Mouse (Mus musculus): Measurements from ENCODE around the gene Cadm4. TPM values are rescaled to one million over a fixed set of nuclear protein-coding genes. Genes with fewer than 3 reads are reported as not detected.

The Cadm4 gene
- total RNA-seq (2021): 10 to 100 TPM; 18.6 to 22.7 TPM

DNA sequence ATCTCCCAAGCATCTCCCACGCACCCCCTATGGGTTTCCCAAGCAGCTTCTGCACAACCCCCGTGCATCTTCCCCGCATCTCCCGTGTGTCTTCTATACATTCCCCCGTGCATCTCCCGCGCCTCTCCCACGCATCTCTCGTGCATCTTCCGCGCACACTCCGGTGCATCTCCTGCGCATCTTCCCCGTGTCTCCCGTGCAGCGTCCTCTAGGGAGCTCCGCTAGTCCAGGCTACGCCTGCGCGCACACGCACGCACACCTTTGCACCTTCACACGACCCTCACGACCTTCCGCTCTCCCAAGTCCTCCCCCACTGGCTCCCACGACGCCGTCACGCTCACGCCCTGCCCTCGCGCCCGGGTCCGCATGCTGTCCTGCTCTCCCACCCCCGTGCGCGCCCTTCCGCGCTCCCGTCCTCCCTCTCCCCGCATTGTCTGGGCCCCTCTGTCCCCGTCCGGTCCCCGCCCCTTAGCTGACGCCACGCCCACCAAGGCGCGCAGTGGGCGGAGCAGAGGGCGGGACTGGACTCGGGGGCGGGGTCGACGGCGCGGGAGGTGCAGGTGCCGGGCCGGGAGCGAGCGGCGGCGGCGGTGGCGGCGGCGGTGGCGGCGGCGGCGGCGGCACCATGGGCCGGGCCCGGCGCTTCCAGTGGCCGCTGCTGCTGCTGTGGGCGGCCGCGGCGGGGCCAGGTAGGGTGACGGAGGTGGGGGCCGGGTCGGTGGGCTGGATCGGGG, at the start of gene Cadm4:
Gene Cadm4 (plus strand): TSS at position 550 of the 734 bp plus-strand sequence.
- peak; percentile 84 to 87 for DNase-seq
- intact Hi-C loops (cut with DNase I): no loop called here

- DNase-seq: no peak
- intact Hi-C loops (cut with DNase I): no loop called here
Measured at GRCm38 (mm10) chr7:24435305-24435704, 46.5 kb upstream of the Cadm4 start.

DNA sequence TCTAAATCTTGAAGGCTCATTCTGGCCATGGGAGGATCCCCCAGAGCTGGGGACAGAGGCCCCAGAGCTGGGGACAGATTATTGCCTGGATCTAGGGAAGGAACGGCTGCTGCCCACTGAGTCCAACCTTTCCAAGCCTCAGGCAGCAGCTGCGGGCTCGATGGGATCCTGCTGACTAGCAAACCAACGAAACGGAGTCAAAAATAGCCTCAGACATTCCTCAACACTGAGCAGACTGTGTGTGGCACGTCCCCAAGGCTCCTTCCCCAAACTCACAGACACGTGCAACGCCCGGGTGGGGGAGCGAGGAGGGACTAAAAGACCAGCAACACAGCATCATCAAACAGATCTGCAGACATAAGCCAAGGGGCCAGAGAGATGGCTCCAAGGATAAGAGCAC, 43.8 kb upstream of the Cadm4 start:
- intact Hi-C loops (cut with DNase I): no loop called here
- peak; percentile 49 to 64 for DNase-seq

DNA sequence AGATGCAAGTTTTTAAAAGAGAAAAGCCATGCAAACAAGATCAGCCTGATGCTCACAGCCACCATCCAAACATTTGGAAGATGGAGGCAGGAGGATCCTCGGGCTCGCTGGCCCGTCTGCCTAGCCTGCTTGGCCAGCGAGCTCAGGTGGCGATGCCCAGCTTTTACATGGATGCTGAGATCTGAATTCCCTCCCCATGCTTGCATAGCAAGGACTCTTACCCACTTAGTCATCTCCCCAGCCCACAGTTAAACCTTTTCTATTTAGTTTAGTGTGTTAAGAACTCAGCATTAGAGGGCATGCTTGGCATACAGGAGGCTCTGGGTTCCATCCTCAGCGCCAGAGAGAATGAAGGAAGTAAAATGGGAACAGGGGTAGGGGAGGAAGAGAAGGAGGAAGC, 42.6 kb upstream of the Cadm4 start:
- intact Hi-C loops (cut with DNase I): no loop called here
- DNase-seq: no peak

- intact Hi-C loops (cut with DNase I): loop anchor here (2.0 kb wide), 1 partner anchor 33 kb away; no protein-coding TSS in a partner anchor
Measured at GRCm38 (mm10) chr7:24439891-24440290, 41.9 kb upstream of the Cadm4 start.

GRCm38 (mm10) chr7:24441785-24442184, 40.0 kb upstream of the Cadm4 start:
- intact Hi-C loops (cut with DNase I): loop anchor here (2.0 kb wide), 1 partner anchor 31 kb away; no protein-coding TSS in a partner anchor
- DNase-seq: peak; percentile 70 to 79

More at GRCm38 (mm10) chr7:24439891-24440290, 41.9 kb upstream of the Cadm4 start:
- no peak for DNase-seq

DNA sequence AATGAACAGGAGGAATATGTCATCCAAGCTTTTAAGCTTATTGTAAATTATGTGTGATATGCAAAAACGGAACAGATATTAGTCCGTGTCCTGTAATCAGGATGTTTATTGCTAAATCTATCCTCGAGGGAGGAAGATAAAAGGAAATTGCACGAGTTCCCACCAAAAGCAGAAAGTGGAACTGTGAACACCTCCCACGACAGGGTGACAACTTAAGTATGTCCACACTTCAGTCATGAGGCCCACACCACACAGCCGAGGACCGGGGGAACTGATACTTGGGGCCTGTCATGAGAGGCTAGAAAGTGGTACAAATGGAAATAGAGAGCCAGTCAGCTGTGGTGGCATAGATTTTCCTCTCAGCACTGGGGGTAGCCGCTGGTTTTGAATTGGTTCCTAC, 39.5 kb upstream of the Cadm4 start:
- intact Hi-C loops (cut with DNase I): no loop called here
- DNase-seq: no peak

DNA sequence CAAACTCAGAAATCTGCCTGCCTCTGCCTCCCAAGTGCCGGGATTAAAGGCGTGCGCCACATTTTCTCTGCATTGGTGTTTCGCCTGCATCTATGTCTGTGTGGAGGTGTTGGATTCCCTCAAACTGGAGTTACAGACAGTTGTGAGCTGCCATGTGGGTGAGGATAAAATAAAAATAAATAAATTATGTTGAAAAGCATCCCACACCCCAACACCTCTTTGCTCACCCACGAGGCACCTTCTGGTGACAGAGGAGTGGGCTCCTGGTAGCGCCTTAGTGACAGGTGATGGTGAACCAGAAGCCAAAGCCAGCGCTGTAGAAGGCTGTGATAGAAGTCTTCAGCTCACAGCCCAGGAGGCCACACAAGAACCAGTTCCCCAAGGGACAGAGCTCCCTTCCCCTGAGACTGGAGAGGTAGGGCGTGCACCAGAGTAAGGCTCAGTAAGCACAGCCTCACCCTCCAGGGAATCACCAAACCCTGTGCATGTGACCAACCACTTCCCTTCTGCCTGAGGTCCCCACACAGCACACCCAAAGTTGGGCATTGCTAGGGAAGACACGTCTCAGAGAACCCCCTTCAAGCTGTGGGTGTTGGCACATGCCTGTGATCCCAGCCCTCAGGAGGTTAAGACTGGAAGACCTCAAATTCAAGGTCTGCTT, 36.4 kb upstream of the Cadm4 start:
- intact Hi-C loops (cut with DNase I): no loop called here

GRCm38 (mm10) chr7:24446697-24447340, 35.0 kb upstream of the Cadm4 start:
- intact Hi-C loops (cut with DNase I): no loop called here
- no peak for DNase-seq

More for the DNA sequence above, 36.4 kb upstream of the Cadm4 start:
- no peak for DNase-seq

DNA sequence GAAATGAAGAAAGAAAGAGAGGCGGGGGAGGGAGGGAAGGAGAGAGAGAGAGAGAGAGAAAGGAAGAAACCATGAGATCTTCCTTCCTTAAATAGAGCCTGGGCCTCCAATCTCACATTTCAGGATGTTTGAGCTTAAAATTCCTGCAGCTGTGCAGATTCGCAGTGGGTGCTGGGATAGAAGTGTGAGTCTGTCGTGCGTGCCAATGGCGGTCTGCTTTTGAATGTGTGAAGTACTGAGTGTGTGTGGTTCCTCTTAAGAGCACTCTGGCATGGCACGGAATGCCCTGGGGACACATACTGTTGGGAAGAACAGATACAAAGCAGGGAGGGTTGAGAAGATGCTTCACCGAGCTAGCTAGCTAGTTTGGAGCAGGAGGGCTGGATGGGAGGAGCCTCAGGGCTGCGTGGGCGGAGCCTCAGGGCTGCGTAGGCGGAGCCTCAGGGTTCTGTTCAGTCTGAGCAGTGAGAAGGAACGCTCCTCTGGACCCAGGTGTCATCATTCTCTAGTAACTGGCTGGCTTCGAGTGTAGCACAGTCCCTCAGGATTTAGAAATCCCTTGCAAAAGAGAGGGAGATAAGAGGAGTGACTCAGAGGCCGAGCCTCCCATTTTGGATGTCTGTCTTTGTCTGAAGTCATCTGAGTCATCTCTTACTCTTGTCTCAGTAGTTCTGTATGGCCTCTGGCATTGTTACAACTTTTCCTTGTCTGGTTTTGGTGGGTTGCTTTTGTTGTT, 32.9 kb upstream of the Cadm4 start:
- intact Hi-C loops (cut with DNase I): no loop called here

GRCm38 (mm10) chr7:24450585-24451017, 31.2 kb upstream of the Cadm4 start:
- DNase-seq: no peak
- intact Hi-C loops (cut with DNase I): no loop called here

More for the DNA sequence above, 32.9 kb upstream of the Cadm4 start:
- no peak for DNase-seq

DNA sequence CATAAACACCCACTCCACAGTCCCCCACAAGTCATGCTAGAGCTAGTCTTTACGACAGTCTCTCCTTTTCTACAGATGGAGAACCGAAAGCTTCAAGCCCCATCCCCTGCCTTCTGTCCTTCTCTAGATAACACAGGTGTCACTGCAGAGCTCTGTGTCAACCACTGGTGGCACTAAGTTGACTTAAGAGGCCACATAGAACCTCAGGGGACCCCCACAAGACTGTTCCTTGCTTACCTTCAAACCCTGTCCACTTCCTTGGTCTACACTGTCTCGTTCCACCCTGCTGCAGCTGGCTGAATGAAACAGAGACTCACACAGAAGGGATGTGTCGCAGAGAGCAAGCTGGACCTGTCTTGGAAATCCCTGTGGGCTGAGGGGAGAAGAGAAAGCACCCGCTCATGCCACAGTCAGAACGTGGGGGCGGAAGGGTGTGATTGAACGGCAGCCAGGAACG, 29.9 kb upstream of the Cadm4 start, which contains the start of gene Irgc1:
Gene Irgc1 (minus strand): TSS at position 443 of the 457 bp plus-strand sequence.
- DNase-seq: no peak
- intact Hi-C loops (cut with DNase I): no loop called here

- intact Hi-C loops (cut with DNase I): no loop called here
Measured at GRCm38 (mm10) chr7:24454199-24454598, 27.6 kb upstream of the Cadm4 start.

GRCm38 (mm10) chr7:24455726-24456125, 26.1 kb upstream of the Cadm4 start:
- peak; percentile 24 to 37 for DNase-seq
- intact Hi-C loops (cut with DNase I): no loop called here

More at GRCm38 (mm10) chr7:24454199-24454598, 27.6 kb upstream of the Cadm4 start:
- no peak for DNase-seq

GRCm38 (mm10) chr7:24457726-24458370, 24.0 kb upstream of the Cadm4 start:
- intact Hi-C loops (cut with DNase I): no loop called here
- DNase-seq: no peak

- DNase-seq: no peak
- intact Hi-C loops (cut with DNase I): no loop called here
Measured at GRCm38 (mm10) chr7:24459440-24459839, 22.4 kb upstream of the Cadm4 start.

DNA sequence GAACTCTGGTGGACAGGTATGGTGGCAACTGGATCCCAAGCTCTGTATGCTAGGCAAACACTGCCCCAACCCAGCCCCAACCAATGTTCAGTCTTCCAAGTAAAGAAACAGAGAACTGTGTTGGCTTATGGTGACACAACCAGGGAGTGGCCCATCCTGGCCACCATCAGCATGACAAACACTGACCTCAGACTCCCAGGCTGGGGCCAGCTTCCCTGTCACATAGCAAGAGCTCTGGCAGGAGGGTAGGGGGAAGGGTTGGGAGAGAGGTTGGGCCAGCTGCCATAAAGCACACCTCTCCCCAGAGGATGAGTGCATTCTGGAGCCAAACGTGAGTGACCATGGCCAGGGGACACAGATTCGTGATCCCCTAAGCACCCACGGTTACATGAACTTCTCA, 22.0 kb upstream of the Cadm4 start:
- peak; percentile 52 to 54 for DNase-seq
- intact Hi-C loops (cut with DNase I): no loop called here

- no peak for DNase-seq
- intact Hi-C loops (cut with DNase I): no loop called here
Measured at GRCm38 (mm10) chr7:24461376-24462051, 20.3 kb upstream of the Cadm4 start.

All from heart, postnatal 10 days (tissue).